Mouse (Mus musculus) liver, adult 2 months (tissue): Measurements from ENCODE around the gene Btbd10. TPM values are rescaled to one million over a fixed set of nuclear protein-coding genes. Genes with fewer than 3 reads are reported as not detected.
A peak's percentile ranks its signal among the peaks of the same experiment; 100 is the strongest.

ENCODE experiments used
- DNase-seq: peaks from one replicate; pipeline ENCODE4 v3.0.0-alpha.2; 2011; ENCODE audit warnings: low read depth, low spot score; ENCODE audit errors: extremely low read depth
- H3K27ac ChIP-seq: fragments of 200-500 bp; replicated peaks from 2 replicates; pipeline ENCODE4 v1.5.1; 2012; ENCODE audit warnings: low read depth, mild to moderate bottlenecking, control low read depth, inconsistent platforms, low read length; ENCODE audit not compliant: insufficient read depth
- H3K27me3 ChIP-seq: fragments of 200-500 bp; 2 replicates; pipeline ENCODE4 v1.6.1; 2012; ENCODE audit warnings: mild to moderate bottlenecking, moderate library complexity, low read length, inconsistent platforms; ENCODE audit not compliant: control insufficient read depth, insufficient read depth
- H3K36me3 ChIP-seq: fragments of 200-500 bp; 2 replicates; pipeline ENCODE4 v1.6.1; 2012; ENCODE audit warnings: low read length, inconsistent platforms; ENCODE audit not compliant: control insufficient read depth, insufficient read depth
- H3K4me1 ChIP-seq: fragments of 200-500 bp; 2 replicates; pipeline ENCODE4 v1.6.1; 2011; ENCODE audit warnings: low read length; ENCODE audit not compliant: control insufficient read depth, insufficient read depth
- H3K4me3 ChIP-seq: fragments of 200-500 bp; 2 replicates; pipeline ENCODE4 v1.5.1; 2011; ENCODE audit warnings: low read depth, mild to moderate bottlenecking, control low read depth, low read length, moderate library complexity; ENCODE audit not compliant: insufficient read depth
- H3K79me2 ChIP-seq: fragments of 200-500 bp; 2 replicates; pipeline ENCODE4 v1.6.1; 2012; ENCODE audit warnings: inconsistent platforms, mild to moderate bottlenecking, low read length, moderate library complexity; ENCODE audit not compliant: control insufficient read depth, insufficient read depth
- H3K9ac ChIP-seq: fragments of 200-500 bp; 2 replicates; pipeline ENCODE4 v1.6.1; 2012; ENCODE audit warnings: low read depth, mild to moderate bottlenecking, control low read depth, inconsistent platforms, low read length
- CTCF ChIP-seq: fragments of 200-500 bp; IDR thresholded peaks from 2 replicates; pipeline ENCODE4 v1.5.1; 2011; ENCODE audit warnings: low read depth, low read length, control low read depth
- POLR2A ChIP-seq: fragments of 200-500 bp; IDR thresholded peaks from 2 replicates; pipeline ENCODE4 v1.6.1; 2011; ENCODE audit warnings: low read length, control low read depth; ENCODE audit not compliant: insufficient read depth; ENCODE audit errors: extremely low read depth
- WGBS: fragments of 180-500 bp; shearing (Covaris S2); methylation state at CpG from one replicate; pipeline ENCODE4 v1.1.7; 2018; 5-methylcytosine and 5-hydroxymethylcytosine counted together
- polyA plus RNA-seq: library from polyadenylated mRNA; depleted of rRNA; stranded (reverse); fragments of >200 nt; gene quantifications from 2 replicates; pipeline ENCODE4 v1.2.3, GENCODE M21; 2012
- total RNA-seq: library from RNA; depleted of rRNA; stranded (reverse); fragments of >200 nt; gene quantifications from 2 replicates; pipeline ENCODE4 v1.2.3, GENCODE M21; 2014

Gene Btbd10
- total and polyA plus RNA-seq, 2 experiments = 2.1 to 2.7 TPM

DNA sequence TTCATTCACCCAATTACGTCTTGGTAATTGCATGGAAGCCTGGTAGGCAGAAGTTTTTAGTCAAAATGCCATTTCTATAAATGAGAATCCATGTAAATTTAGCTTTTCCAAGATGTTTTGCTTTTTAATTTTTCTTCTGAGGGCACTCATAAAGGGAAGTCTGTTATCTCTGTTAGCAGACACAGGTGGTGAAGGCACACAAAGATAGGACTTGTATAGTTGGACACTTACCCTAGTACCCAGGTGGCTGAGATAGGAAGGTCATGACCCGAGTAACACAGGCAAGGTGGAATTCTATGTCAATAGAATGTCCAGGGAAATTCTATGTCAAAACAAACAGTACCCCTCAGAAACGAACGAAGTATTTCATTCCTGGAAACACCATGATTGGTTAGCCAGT lies 77.0 kb downstream of the Btbd10 start:
- DNase-seq = no peak
- no peak for TF ChIP-seq CTCF
- TF ChIP-seq POLR2A = no peak
- Histone ChIP-seq H3K79me2 (no peaks in the 10 kb centered on the region), H3K27ac (no peak overlapping the region), H3K27me3 (no peaks in the 10 kb centered on the region), H3K4me3 (no peak overlapping the region), H3K4me1 (no peaks in the 10 kb centered on the region), H3K9ac (no peak overlapping the region), H3K36me3 (peaks cover 35% of the 10 kb centered on the region)
- 47% methylated on average over 4 of the region's 4 CpGs for WGBS

DNA sequence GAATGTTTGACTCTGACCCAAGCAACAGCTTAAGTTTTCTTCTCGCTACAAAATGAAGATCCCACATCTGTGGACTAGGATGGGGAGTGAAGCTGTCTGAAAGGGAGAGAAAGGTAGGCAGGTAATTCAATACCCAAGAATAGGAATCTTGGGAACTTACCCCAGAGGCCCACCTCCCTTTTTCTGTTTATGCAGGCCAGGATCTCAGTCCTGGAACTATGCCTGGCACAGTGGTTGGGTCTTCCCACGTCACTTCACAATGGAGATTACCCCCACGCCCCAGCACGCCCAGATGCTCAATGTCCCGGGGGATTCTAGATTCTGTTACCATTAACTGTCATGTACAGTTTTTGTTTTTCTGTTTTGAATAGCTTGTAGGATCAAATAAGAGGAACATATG lies 77.5 kb downstream of the Btbd10 start:
- no peaks in the 10 kb centered on the region for H3K79me2 ChIP-seq
- H3K4me1 ChIP-seq = no peaks in the 10 kb centered on the region
- peaks cover 33% of the 10 kb centered on the region for H3K36me3 ChIP-seq
- H3K4me3 ChIP-seq = no peak overlapping the region
- no peak for TF ChIP-seq POLR2A
- TF ChIP-seq CTCF = no peak
- H3K27me3 ChIP-seq = no peaks in the 10 kb centered on the region
- no peak for DNase-seq
- no peak overlapping the region for H3K27ac ChIP-seq
- 99% methylated on average over 5 of the region's 5 CpGs for WGBS
- H3K9ac ChIP-seq = no peak overlapping the region

DNA sequence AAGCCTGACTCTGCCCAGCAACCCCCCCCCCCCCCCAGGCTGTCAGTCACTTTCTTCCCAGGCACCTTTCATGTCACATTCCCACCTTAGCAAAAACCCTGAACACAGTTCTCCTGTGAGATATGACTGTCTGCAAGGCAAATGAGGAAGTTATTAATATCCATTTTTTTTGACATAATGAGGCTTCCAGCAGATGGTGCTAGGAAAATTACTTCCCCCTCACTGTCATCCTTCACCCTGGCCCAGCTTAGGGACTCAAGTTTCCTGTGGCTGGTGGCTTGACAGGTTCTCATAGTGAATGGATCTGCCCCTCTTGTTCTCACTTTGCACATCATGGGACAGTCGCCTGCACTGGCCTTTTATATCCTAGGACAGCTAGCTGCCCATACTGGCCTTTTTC lies 80.0 kb downstream of the Btbd10 start:
- no peak for DNase-seq
- Histone ChIP-seq H3K9ac (no peak overlapping the region), H3K79me2 (no peaks in the 10 kb centered on the region), H3K4me3 (no peak overlapping the region), H3K4me1 (no peaks in the 10 kb centered on the region), H3K27me3 (no peaks in the 10 kb centered on the region), H3K27ac (no peak overlapping the region), H3K36me3 (peaks cover 39% of the 10 kb centered on the region)
- TF ChIP-seq POLR2A (no peak), CTCF (no peak)
- 95% methylated on average over 1 of the region's 1 CpGs for WGBS

DNA sequence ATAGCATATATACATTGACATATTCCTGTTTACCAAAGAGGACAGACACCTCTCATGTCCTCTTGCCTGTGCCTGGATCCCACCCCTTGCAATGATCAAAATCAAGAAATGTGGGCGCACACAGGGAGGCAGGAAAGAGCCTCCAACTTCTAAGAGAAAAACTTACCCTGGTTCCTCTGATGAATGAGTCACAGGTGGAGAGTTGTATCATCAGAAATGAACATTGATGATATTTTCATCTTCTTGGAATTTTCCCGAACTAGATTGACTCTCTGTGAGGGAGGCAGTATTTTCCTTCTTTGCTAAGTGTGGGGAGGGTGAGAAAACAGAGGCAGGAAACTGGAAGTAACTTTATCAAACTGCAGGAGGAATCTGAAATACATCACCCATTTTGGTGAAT lies 83.8 kb downstream of the Btbd10 start:
- WGBS = 84% methylated on average over 2 of the region's 2 CpGs
- no peak for TF ChIP-seq POLR2A
- no peak for TF ChIP-seq CTCF
- no peak overlapping the region for H3K9ac ChIP-seq
- H3K4me3 ChIP-seq = no peak overlapping the region
- no peak overlapping the region for H3K27ac ChIP-seq
- no peaks in the 10 kb centered on the region for H3K27me3 ChIP-seq
- H3K79me2 ChIP-seq = no peaks in the 10 kb centered on the region
- peak; percentile 6 for DNase-seq
- H3K36me3 ChIP-seq = peaks cover 42% of the 10 kb centered on the region
- H3K4me1 ChIP-seq = no peaks in the 10 kb centered on the region

- Histone ChIP-seq H3K27me3 (no peaks in the 10 kb centered on the region), H3K27ac (no peak overlapping the region), H3K9ac (no peak overlapping the region), H3K4me1 (no peaks in the 10 kb centered on the region), H3K36me3 (peaks cover 16% of the 10 kb centered on the region; the same call in 1 of the 2 replicates), H3K79me2 (peaks cover 2% of the 10 kb centered on the region; the same call in 1 of the 2 replicates), H3K4me3 (no peak overlapping the region)
- DNase-seq = no peak
- TF ChIP-seq POLR2A = no peak
- TF ChIP-seq CTCF = no peak
- 81% methylated on average over 2 of the region's 2 CpGs for WGBS
Observed at GRCm38 (mm10) chr7:113279246-113279645, 89.9 kb downstream of the Btbd10 start.

- TF ChIP-seq CTCF = no peak
- WGBS = 83% methylated on average over 4 of the region's 4 CpGs
- Histone ChIP-seq H3K4me3 (no peak overlapping the region), H3K4me1 (no peaks in the 10 kb centered on the region), H3K9ac (no peak overlapping the region), H3K27me3 (no peaks in the 10 kb centered on the region), H3K79me2 (peaks cover 4% of the 10 kb centered on the region; the same call in 1 of the 2 replicates), H3K27ac (no peak overlapping the region), H3K36me3 (peaks cover 16% of the 10 kb centered on the region; the same call in 1 of the 2 replicates)
- no peak for DNase-seq
Observed at GRCm38 (mm10) chr7:113278493-113278892, 90.7 kb downstream of the Btbd10 start.
